Mouse (Mus musculus) lung, postnatal 0 days (tissue): ENCODE data around the gene Ndufaf8.

ENCODE experiments used
- CTCF ChIP-seq: IDR thresholded peaks from 2 replicates; pipeline ENCODE4 v1.5.1; 2016; ENCODE audit warnings: antibody characterized with exemption, mild to moderate bottlenecking
- EP300 ChIP-seq: IDR thresholded peaks from 2 replicates; pipeline ENCODE4 v1.6.1; 2016; ENCODE audit warnings: antibody characterized with exemption, mild to moderate bottlenecking, control low read depth

DNA sequence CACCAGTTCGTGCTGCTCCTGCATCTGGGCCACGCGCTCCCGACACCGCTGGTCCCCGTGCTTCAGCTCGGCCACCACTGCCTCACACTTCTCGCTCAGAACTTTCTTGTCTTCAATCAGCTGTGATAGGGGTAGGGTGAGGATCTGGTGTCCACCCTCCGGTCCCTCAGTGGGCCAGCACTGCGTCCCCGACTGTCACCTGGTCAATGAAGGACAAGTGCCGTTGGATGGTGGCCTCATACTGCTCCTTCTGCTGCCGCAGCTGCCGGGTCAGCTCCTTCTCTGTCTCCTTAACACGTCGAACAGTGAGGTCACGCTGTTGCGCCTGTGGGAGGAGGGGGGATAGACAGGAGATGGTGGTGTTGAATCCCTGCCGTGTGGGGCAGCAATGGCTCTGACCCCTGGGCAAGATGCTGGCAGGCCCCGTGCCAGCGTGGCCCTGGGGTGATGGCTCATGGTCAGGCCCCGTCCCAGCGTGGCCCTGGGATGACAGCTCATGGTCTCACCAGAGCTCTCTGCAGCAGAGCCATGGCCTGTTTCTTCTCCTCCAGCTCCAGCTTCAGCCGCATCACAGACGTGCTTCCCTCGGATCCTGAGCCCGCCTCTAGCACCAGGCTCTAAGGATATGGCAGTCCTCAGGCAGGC is 28.3 kb upstream of the Ndufaf8 start:
- no peak for TF ChIP-seq EP300
- TF ChIP-seq CTCF = no peak
